Mouse (Mus musculus): ENCODE data around the gene Treh. TPM values are rescaled to one million over a fixed set of nuclear protein-coding genes. Genes with fewer than 3 reads are reported as not detected.
A peak's percentile ranks its signal among the peaks of the same experiment; 100 is the strongest.

The Treh gene
- total and polyA plus RNA-seq, 2 experiments from 2014 or later = not detected

DNA sequence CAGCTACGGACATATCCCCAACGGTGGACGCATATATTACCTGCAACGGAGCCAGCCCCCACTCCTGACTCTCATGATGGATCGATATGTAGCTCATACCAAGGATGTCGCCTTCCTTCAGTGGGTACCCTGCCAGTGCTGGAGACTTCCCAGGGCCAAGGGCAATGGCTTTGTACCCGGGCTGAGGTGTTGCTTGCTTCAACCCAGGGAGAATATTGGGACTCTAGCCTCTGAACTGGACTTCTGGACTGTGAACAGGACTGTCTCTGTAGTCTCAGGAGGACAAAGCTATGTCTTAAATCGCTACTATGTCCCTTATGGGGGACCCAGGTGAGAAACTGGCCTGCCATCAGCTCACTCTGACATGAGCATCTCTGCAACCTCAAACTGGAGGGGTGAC lies 10.0 kb downstream of the Treh start:
- WGBS = 87% methylated on average over 8 of the region's 8 CpGs
- DNase-seq (ENCODE audit: low spot score) = no peak
- no peak for TF ChIP-seq CTCF (IDR thresholded peaks at IDR 0.05)
- Histone ChIP-seq H3K4me1 (ENCODE audit: insufficient read depth, low read length) (peaks cover 9% of the 10 kb centered on the region; the same call in 1 of the 2 replicates), H3K9ac (replicated peaks; ENCODE audit: low read length, poor library complexity, severe bottlenecking) (no peak overlapping the region), H3K4me2 (ENCODE audit: low read depth, low read length, poor library complexity, severe bottlenecking) (no peak overlapping the region), H3K9me3 (ENCODE audit: low read length) (no peaks in the 10 kb centered on the region), H3K27me3 (ENCODE audit: insufficient read depth, low read length) (no peaks in the 10 kb centered on the region), H3K27ac (ENCODE audit: low read depth, low read length) (no peak overlapping the region), H3K36me3 (ENCODE audit: insufficient read depth, low read length) (peaks cover 14% of the 10 kb centered on the region; the same call in 1 of the 2 replicates), H3K4me3 (ENCODE audit: low read depth, low read length) (no peak overlapping the region)
- ATAC-seq (ENCODE audit: low FRiP score) = no peak

DNA sequence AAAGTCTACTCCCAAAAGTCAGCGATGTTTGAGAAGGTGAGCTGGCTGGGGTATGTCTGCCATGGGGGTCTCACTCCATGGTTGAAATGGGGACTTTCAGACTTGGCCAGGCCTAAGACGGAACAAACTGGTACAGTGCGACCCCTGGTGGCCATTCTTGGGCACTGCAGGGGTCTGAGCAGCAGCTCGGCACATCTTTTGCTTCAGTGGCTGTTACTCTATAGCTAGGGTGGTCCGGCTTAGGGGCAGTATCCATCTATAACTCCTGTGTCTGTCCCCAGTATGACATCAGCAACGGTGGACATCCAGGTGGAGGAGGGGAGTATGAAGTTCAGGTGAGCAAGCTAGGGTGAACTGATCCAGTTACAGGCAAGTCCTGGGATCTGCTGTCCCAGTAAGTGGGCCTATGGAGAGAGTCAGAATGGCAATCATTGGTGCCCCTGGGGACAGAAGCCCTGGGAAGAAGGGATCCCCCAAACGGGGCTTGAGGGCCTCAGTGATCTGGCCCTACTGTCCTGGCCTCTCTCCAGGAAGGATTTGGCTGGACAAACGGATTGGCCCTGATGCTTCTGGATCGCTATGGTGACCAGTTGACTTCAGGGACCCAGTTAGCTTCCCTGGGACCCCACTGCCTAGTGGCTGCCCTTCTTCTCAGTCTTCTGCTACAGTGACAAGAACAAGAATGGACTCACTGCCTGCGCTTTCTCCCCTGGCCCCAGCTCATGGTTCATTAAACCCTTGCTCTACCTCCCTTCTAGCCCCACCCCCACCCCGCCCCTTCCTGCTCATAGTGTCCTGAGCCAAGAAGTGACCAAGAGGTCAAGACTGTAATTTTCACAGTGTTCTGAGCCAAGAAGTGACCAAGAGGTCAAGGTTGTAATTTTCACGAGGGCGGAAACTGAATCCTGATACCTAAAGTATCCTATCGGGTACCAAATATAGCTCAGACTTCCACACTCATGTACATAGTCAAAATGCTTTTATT lies 12.6 kb downstream of the Treh start:
- H3K9me3 ChIP-seq (ENCODE audit: low read length) = no peaks in the 10 kb centered on the region
- TF ChIP-seq CTCF (IDR thresholded peaks at IDR 0.05) = peak; percentile 99
- H3K27ac ChIP-seq (ENCODE audit: low read depth, low read length) = peak overlapping the region; percentile 57
- peaks cover 9% of the 10 kb centered on the region; the same call in 1 of the 2 replicates for H3K4me1 ChIP-seq (ENCODE audit: insufficient read depth, low read length)
- DNase-seq (ENCODE audit: low spot score) (peak; percentile 83), ATAC-seq (ENCODE audit: low FRiP score) (peak; percentile 66)
- WGBS = 32% methylated on average over 14 of the region's 14 CpGs
- H3K36me3 ChIP-seq (ENCODE audit: insufficient read depth, low read length) = peaks cover 19% of the 10 kb centered on the region
- no peak overlapping the region for H3K4me2 ChIP-seq (ENCODE audit: low read depth, low read length, poor library complexity, severe bottlenecking)
- no peaks in the 10 kb centered on the region for H3K27me3 ChIP-seq (ENCODE audit: insufficient read depth, low read length)
- no peak overlapping the region for H3K9ac ChIP-seq (replicated peaks; ENCODE audit: low read length, poor library complexity, severe bottlenecking)
- H3K4me3 ChIP-seq (ENCODE audit: low read depth, low read length) = no peak overlapping the region

DNA sequence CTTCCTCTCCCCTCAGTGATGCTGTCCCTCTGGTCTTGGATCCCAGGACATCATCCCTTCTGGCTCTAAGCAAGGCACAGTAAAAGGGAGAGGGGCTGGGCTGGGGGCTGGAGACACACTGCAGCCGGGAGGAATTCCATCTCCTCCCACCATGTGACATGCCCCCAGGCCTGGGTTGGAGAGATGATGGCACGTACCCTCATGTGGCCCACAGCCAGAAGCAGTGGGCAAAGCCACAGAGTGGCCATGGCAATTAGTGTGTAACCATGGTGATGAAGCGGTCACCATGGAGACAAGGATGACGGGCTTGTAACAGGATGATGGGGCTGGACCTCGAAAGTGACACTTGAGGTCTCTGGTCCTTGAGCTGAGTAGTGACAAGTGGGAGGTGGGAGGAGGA lies 13.6 kb downstream of the Treh start:
- H3K4me1 ChIP-seq (ENCODE audit: insufficient read depth, low read length) = peaks cover 9% of the 10 kb centered on the region; the same call in 1 of the 2 replicates
- H3K4me2 ChIP-seq (ENCODE audit: low read depth, low read length, poor library complexity, severe bottlenecking) = no peak overlapping the region
- peak overlapping the region; percentile 57 for H3K27ac ChIP-seq (ENCODE audit: low read depth, low read length)
- H3K4me3 ChIP-seq (ENCODE audit: low read depth, low read length) = no peak overlapping the region
- no peak for TF ChIP-seq CTCF (IDR thresholded peaks at IDR 0.05)
- no peaks in the 10 kb centered on the region for H3K27me3 ChIP-seq (ENCODE audit: insufficient read depth, low read length)
- peak overlapping the region; percentile 24; the same call in 1 of the 2 replicates for H3K9ac ChIP-seq (replicated peaks; ENCODE audit: low read length, poor library complexity, severe bottlenecking)
- H3K36me3 ChIP-seq (ENCODE audit: insufficient read depth, low read length) = peaks cover 24% of the 10 kb centered on the region
- H3K9me3 ChIP-seq (ENCODE audit: low read length) = no peaks in the 10 kb centered on the region
- peak; percentile 55 for ATAC-seq (ENCODE audit: low FRiP score)
- DNase-seq (ENCODE audit: low spot score) = peak; percentile 92
- whole genome bisulfite sequencing = 26% methylated on average over 5 of the region's 5 CpGs

DNA sequence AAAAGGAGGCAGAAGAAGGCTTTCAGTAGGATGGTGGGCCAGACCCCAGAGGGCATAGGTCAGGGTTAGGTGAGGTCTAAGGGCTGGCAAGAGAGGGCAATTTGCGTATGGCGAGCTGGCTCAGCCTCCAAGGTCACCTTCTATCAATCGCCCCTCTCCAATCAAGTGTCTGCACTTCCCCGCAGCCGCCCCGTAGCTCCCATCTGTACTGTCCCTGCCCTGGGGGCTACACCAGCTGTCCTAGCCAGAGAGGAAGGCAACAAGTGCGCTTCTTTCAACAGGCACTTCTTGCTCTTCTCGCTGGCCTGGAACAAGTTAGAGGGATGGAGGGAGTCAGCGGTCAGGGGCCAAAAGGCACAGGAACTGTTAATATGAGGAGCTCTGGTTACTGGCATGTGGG lies 15.0 kb downstream of the Treh start:
- Histone ChIP-seq H3K4me3 (ENCODE audit: low read depth, low read length) (no peak overlapping the region), H3K9ac (replicated peaks; ENCODE audit: low read length, poor library complexity, severe bottlenecking) (no peak overlapping the region), H3K4me1 (ENCODE audit: insufficient read depth, low read length) (peaks cover 9% of the 10 kb centered on the region; the same call in 1 of the 2 replicates), H3K27me3 (ENCODE audit: insufficient read depth, low read length) (no peaks in the 10 kb centered on the region), H3K9me3 (ENCODE audit: low read length) (no peaks in the 10 kb centered on the region), H3K4me2 (ENCODE audit: low read depth, low read length, poor library complexity, severe bottlenecking) (no peak overlapping the region), H3K27ac (ENCODE audit: low read depth, low read length) (no peak overlapping the region), H3K36me3 (ENCODE audit: insufficient read depth, low read length) (peaks cover 29% of the 10 kb centered on the region)
- DNase-seq (ENCODE audit: low spot score) = no peak
- 78% methylated on average over 9 of the region's 9 CpGs for WGBS
- no peak for ATAC-seq (ENCODE audit: low FRiP score)
- TF ChIP-seq CTCF (IDR thresholded peaks at IDR 0.05) = no peak

DNA sequence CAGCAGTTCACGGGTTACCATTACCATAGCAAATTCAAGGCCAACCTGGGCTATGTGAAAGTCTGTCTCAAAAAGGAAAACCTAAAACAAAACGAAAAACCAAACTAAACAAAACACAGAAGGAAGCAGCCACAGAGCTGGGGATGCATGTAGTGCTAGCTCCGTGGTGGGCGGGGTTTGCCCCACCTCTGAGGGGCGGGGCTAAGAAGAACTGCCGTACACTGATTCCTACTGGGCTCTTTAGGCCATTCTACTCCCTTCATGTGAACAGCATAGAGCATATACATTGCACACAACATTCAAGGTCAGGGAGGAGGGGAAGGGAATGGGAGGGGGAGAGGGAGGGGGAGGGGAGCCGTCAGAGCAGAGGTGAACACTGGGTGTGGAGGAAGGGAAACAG lies 17.6 kb downstream of the Treh start:
- H3K9me3 ChIP-seq (ENCODE audit: low read length) = no peaks in the 10 kb centered on the region
- DNase-seq (ENCODE audit: low spot score) (no peak), ATAC-seq (ENCODE audit: low FRiP score) (no peak)
- H3K4me2 ChIP-seq (ENCODE audit: low read depth, low read length, poor library complexity, severe bottlenecking) = no peak overlapping the region
- H3K4me1 ChIP-seq (ENCODE audit: insufficient read depth, low read length) = peaks cover 9% of the 10 kb centered on the region; the same call in 1 of the 2 replicates
- peaks cover 53% of the 10 kb centered on the region for H3K36me3 ChIP-seq (ENCODE audit: insufficient read depth, low read length)
- no peak overlapping the region for H3K4me3 ChIP-seq (ENCODE audit: low read depth, low read length)
- H3K27ac ChIP-seq (ENCODE audit: low read depth, low read length) = no peak overlapping the region
- H3K27me3 ChIP-seq (ENCODE audit: insufficient read depth, low read length) = no peaks in the 10 kb centered on the region
- TF ChIP-seq CTCF (IDR thresholded peaks at IDR 0.05) = no peak
- H3K9ac ChIP-seq (replicated peaks; ENCODE audit: low read length, poor library complexity, severe bottlenecking) = no peak overlapping the region
- WGBS = 50% methylated on average over 7 of the region's 7 CpGs
